8 mouse cellular contexts compared by ENCODE assay signal in genomic region chr11:70413961-70414360, GRCm38 (mm10). TPM values are rescaled to one million over a fixed set of nuclear protein-coding genes. Genes with fewer than 3 reads are reported as not detected.
DNase-seq lines count a peak whose midpoint lies in the region; ATAC-seq lines count a peak whose summit lies in the region.

No protein-coding gene starts in this region.

- ATAC-seq in erythroid progenitor cell, adult 5-6 weeks (replicated peaks; ENCODE audit: low FRiP score, poor library complexity, severe bottlenecking), result 0 out of 2 replicates have a peak, but pooled peaks have one; percentile 23

- DNase-seq in cerebellum, adult 18-20 months, result peak; percentile 76 to 80
- no peak for DNase-seq in cerebellum, adult 11-12 months
- peak; percentile 88 to 89 for DNase-seq in B cell, adult 2 months
- peak; percentile 37 to 59 for DNase-seq in adrenal gland, postnatal 4 days (ENCODE audit: low spot score in 2 of 2)
- peak; percentile 57 to 88 for DNase-seq in layer of hippocampus, adult 18-20 months (ENCODE audit: low spot score in 2 of 2)
- peak; percentile 80 for DNase-seq in lung, postnatal 10 days
- DNase-seq in spleen, adult 12 weeks (ENCODE audit: low spot score), result peak; percentile 63

RNA-seq across cellular contexts. Expression of gene Pelp1, which starts 4.1 kb away (rescaled TPM):
- total RNA-seq in adrenal gland, postnatal 4 days (2021), result 10 to 100 TPM; 37.2 to 40.5 TPM
- 3.2 and 8.4 TPM in 2 replicates for total RNA-seq in erythroid progenitor cell, adult 5-6 weeks (2015; ENCODE audit: low replicate concordance)
- 3.1 and 3.8 TPM in 2 replicates for total RNA-seq in erythroid progenitor cell, adult 5-6 weeks (2017; ENCODE audit: low replicate concordance)
- total RNA-seq in layer of hippocampus, adult 18-20 months (2021), result 10 to 100 TPM; 32.0 to 37.2 TPM

RNA-seq across cellular contexts. Expression of gene Arrb2, which starts 18.5 kb away (rescaled TPM):
- 10 to 100 TPM; 30.4 to 32.3 TPM for total RNA-seq in adrenal gland, postnatal 4 days (2021)
- total RNA-seq in erythroid progenitor cell, adult 5-6 weeks (2015; ENCODE audit: low replicate concordance), result 30.6 and 51.2 TPM in 2 replicates
- total RNA-seq in erythroid progenitor cell, adult 5-6 weeks (2017; ENCODE audit: low replicate concordance), result 27.9 and 33.4 TPM in 2 replicates
- total RNA-seq in layer of hippocampus, adult 18-20 months (2021), result 100 to 1,000 TPM in 1 of 2 experiments, 10 to 100 TPM in 1; 93.5 to 100 TPM

RNA-seq across cellular contexts. Expression of gene Med11, which starts 37.8 kb away (rescaled TPM):
- total RNA-seq in adrenal gland, postnatal 4 days (2021), result 10 to 100 TPM; 17.3 to 18.6 TPM
- 11.9 and 18.0 TPM in 2 replicates for total RNA-seq in erythroid progenitor cell, adult 5-6 weeks (2015; ENCODE audit: low replicate concordance)
- total RNA-seq in erythroid progenitor cell, adult 5-6 weeks (2017; ENCODE audit: low replicate concordance), result 6.4 and 31.5 TPM in 2 replicates
- 10 to 100 TPM; 13.7 to 16.7 TPM for total RNA-seq in layer of hippocampus, adult 18-20 months (2021)

RNA-seq across cellular contexts. Expression of gene Zmynd15, which starts 45.3 kb away (rescaled TPM):
- 1 to 10 TPM; 2.2 to 2.3 TPM for total RNA-seq in adrenal gland, postnatal 4 days (2021)
- total RNA-seq in erythroid progenitor cell, adult 5-6 weeks (2015; ENCODE audit: low replicate concordance), result not detected in 2 replicates
- total RNA-seq in erythroid progenitor cell, adult 5-6 weeks (2017; ENCODE audit: low replicate concordance), result not detected in 2 replicates
- under 1 TPM; 0.20 to 0.27 TPM for total RNA-seq in layer of hippocampus, adult 18-20 months (2021)

RNA-seq across cellular contexts. Expression of gene Cxcl16, which starts 45.8 kb away (rescaled TPM):
- total RNA-seq in adrenal gland, postnatal 4 days (2021), result 1 to 10 TPM; 5.8 to 7.4 TPM
- not detected in 2 replicates for total RNA-seq in erythroid progenitor cell, adult 5-6 weeks (2015; ENCODE audit: low replicate concordance)
- total RNA-seq in erythroid progenitor cell, adult 5-6 weeks (2017; ENCODE audit: low replicate concordance), result not detected in 2 replicates
- total RNA-seq in layer of hippocampus, adult 18-20 months (2021), result 1 to 10 TPM in 1 of 2 experiments, under 1 TPM in 1; 0.82 to 1.3 TPM
